Mouse (Mus musculus) midbrain, embryonic 11.5 days (tissue): ENCODE results near the gene Tanc1. TPM values are rescaled to one million over a fixed set of nuclear protein-coding genes. Genes with fewer than 3 reads are reported as not detected.

ENCODE experiments used
- ATAC-seq: fragments of 200-750 bp; cut with Nextera tagmentation; 2 replicates; pipeline ENCODE4 v1.8.0; 2017; ENCODE audit warnings: moderate TSS enrichment, moderate library complexity; ENCODE audit not compliant: low FRiP score
- DNase-seq: peaks from one replicate; pipeline ENCODE4 v3.0.0; 2015; ENCODE audit warnings: low spot score; ENCODE audit errors: missing footprints
- H3K27ac ChIP-seq: fragments of 300-500 bp; sonication (generic); 2 replicates; pipeline ENCODE4 v1.5.1; 2014; ENCODE audit warnings: low read depth, low read length
- H3K27me3 ChIP-seq: fragments of 300-500 bp; sonication (generic); 2 replicates; pipeline ENCODE4 v1.6.1; 2014; ENCODE audit warnings: mild to moderate bottlenecking, low read length, moderate library complexity, mixed read lengths; ENCODE audit not compliant: control insufficient read depth, insufficient read depth
- H3K36me3 ChIP-seq: fragments of 300-500 bp; sonication (generic); 2 replicates; pipeline ENCODE4 v1.6.1; 2014; ENCODE audit warnings: mild to moderate bottlenecking, low read length, moderate library complexity, mixed read lengths; ENCODE audit not compliant: control insufficient read depth, insufficient read depth
- H3K4me1 ChIP-seq: fragments of 300-500 bp; sonication (generic); 2 replicates; pipeline ENCODE4 v1.6.1; 2014; ENCODE audit warnings: low read length; ENCODE audit not compliant: control insufficient read depth, insufficient read depth
- H3K4me2 ChIP-seq: fragments of 300-500 bp; sonication (generic); 2 replicates; pipeline ENCODE4 v1.6.1; 2014; ENCODE audit warnings: mild to moderate bottlenecking, moderate library complexity
- H3K4me3 ChIP-seq: fragments of 300-500 bp; sonication (generic); 2 replicates; pipeline ENCODE4 v1.5.1; 2014; ENCODE audit warnings: low read depth, low read length
- H3K9ac ChIP-seq: fragments of 300-500 bp; sonication (generic); 2 replicates; pipeline ENCODE4 v1.6.1; 2014; ENCODE audit warnings: low read length
- H3K9me3 ChIP-seq: fragments of 300-500 bp; sonication (generic); 2 replicates; pipeline ENCODE4 v1.6.1; 2016; ENCODE audit warnings: low read length; ENCODE audit not compliant: control insufficient read depth
- WGBS: fragments of 180-500 bp; shearing (Covaris S2); extraction: QIAGEN DNeasy Blood & Tissue Kit; methylation state at CpG from one replicate; pipeline ENCODE4 v1.1.7; 2014; 5-methylcytosine and 5-hydroxymethylcytosine counted together
- polyA plus RNA-seq: library from polyadenylated mRNA; unstranded; fragments of >200 nt; fragmentation: Nextera tagmentation; extraction: Ambion mirVana; gene quantifications from 2 replicates; pipeline ENCODE4 v1.2.1, GENCODE M21; 2014

Tanc1 gene
- polyA plus RNA-seq, 1 experiment from 2014 or later: 6.7 TPM

GRCm38 (mm10) chr2:59637040-59637785 is 25.4 kb downstream of the Tanc1 start:
- H3K9ac ChIP-seq: no peak overlapping the region
- no peaks in the 10 kb centered on the region for H3K4me1 ChIP-seq
- no peak overlapping the region for H3K4me2 ChIP-seq
- 94% methylated on average over 18 of the region's 18 CpGs for WGBS
- H3K27ac ChIP-seq: no peak overlapping the region
- DNase-seq: no peak
- H3K36me3 ChIP-seq: no peaks in the 10 kb centered on the region
- H3K9me3 ChIP-seq: no peaks in the 10 kb centered on the region
- H3K4me3 ChIP-seq: no peak overlapping the region
- ATAC-seq: no peak
- H3K27me3 ChIP-seq: no peaks in the 10 kb centered on the region

- ATAC-seq: no peak
- no peaks in the 10 kb centered on the region for H3K9me3 ChIP-seq
- H3K9ac ChIP-seq: no peak overlapping the region
- H3K36me3 ChIP-seq: no peaks in the 10 kb centered on the region
- no peak overlapping the region for H3K27ac ChIP-seq
- H3K4me3 ChIP-seq: no peak overlapping the region
- 0 out of 2 replicates have a peak, but pooled peaks cover 2% of the 10 kb centered on the region for H3K4me1 ChIP-seq
- DNase-seq: no peak
- WGBS: 86% methylated on average over 8 of the region's 8 CpGs
- no peak overlapping the region for H3K4me2 ChIP-seq
- H3K27me3 ChIP-seq: peaks cover 15% of the 10 kb centered on the region
Observed at GRCm38 (mm10) chr2:59642722-59643121, 30.9 kb downstream of the Tanc1 start.

DNA sequence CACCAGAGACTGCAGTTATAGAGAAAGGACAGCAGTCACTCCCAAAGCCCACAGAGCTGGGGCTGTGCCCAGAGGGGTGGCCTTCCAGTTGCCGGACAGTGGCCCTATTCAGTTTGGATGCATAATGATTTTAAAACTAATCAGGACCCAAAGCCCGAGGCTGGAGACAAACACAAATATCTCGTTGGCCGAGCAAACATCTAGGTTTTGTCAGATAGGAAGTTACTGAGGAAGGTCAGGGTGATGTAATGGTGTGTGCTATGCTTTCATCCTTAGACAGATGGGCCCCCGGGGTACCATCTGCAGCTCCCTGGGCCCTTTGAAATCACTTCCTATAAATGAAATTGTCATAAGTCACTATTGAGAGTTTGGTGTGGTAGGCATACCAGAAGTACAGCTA is 33.0 kb downstream of the Tanc1 start:
- Histone ChIP-seq H3K27me3 (peaks cover 26% of the 10 kb centered on the region), H3K9me3 (no peaks in the 10 kb centered on the region), H3K9ac (no peak overlapping the region), H3K36me3 (no peaks in the 10 kb centered on the region), H3K27ac (no peak overlapping the region), H3K4me1 (peaks cover 6% of the 10 kb centered on the region), H3K4me3 (no peak overlapping the region), H3K4me2 (no peak overlapping the region)
- DNase-seq (no peak), ATAC-seq (no peak)
- WGBS: 65% methylated on average over 5 of the region's 5 CpGs

- no peaks in the 10 kb centered on the region for H3K9me3 ChIP-seq
- no peak overlapping the region for H3K4me2 ChIP-seq
- 76% methylated on average over 3 of the region's 3 CpGs for WGBS
- peaks cover 30% of the 10 kb centered on the region for H3K27me3 ChIP-seq
- H3K4me3 ChIP-seq: no peak overlapping the region
- no peaks in the 10 kb centered on the region for H3K36me3 ChIP-seq
- peaks cover 6% of the 10 kb centered on the region for H3K4me1 ChIP-seq
- no peak overlapping the region for H3K27ac ChIP-seq
- no peak for DNase-seq
- no peak for ATAC-seq
- H3K9ac ChIP-seq: no peak overlapping the region
Observed at GRCm38 (mm10) chr2:59645515-59645914, 33.7 kb downstream of the Tanc1 start.

- no peaks in the 10 kb centered on the region for H3K36me3 ChIP-seq
- peaks cover 38% of the 10 kb centered on the region for H3K27me3 ChIP-seq
- no peak overlapping the region for H3K27ac ChIP-seq
- H3K9ac ChIP-seq: no peak overlapping the region
- peaks cover 6% of the 10 kb centered on the region for H3K4me1 ChIP-seq
- WGBS: 88% methylated on average over 20 of the region's 20 CpGs
- ATAC-seq: no peak
- no peak for DNase-seq
- no peak overlapping the region for H3K4me3 ChIP-seq
- H3K9me3 ChIP-seq: no peaks in the 10 kb centered on the region
- no peak overlapping the region for H3K4me2 ChIP-seq
Observed at GRCm38 (mm10) chr2:59646740-59647390, 35.0 kb downstream of the Tanc1 start.

DNA sequence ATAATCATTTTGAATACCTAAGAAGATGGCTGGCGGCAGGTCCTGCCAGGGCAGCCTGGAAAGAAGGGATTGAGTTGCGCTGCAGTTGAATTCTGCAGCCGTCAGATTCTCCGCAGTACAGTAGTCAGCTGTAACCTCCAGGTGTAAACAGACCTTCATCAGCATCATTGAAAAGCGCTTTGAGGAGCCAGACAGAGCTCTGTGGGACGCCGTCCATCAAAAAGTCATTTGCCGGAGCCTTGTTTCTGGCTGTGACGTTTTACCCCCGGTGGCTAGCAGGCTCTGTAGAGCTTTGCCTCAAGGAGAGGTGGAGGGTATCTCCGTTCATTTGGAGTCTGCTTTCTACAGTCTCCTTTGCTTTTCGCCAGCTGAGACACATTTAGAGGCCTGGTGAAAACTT is 36.6 kb downstream of the Tanc1 start:
- H3K36me3 ChIP-seq: no peaks in the 10 kb centered on the region
- H3K4me2 ChIP-seq: peak overlapping the region; percentile 19; the same call in 1 of the 2 replicates
- H3K9me3 ChIP-seq: no peaks in the 10 kb centered on the region
- H3K27me3 ChIP-seq: peaks cover 42% of the 10 kb centered on the region
- H3K27ac ChIP-seq: no peak overlapping the region
- 6% methylated on average over 12 of the region's 12 CpGs for WGBS
- DNase-seq: peak; percentile 91
- H3K4me3 ChIP-seq: no peak overlapping the region
- ATAC-seq: no peak
- H3K4me1 ChIP-seq: peaks cover 8% of the 10 kb centered on the region
- no peak overlapping the region for H3K9ac ChIP-seq

DNA sequence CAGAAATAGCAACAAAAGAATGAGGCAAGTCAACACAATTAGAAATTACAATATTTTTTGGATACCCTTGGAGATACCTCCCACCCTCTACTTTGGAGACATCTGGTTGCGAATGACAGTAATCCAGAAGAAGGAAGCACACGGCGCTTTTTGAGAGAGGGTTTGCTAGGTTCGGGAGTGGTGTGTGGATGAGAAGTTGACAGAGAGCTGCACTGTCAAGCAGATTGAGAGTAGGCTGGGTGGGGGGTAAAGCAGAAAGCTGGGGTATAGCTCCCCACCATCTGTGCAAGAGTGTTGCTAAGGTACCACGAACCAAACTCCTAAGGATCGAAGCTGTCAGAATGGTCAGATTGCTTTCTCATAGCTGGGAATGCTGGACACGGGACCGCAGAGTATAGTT is 40.0 kb downstream of the Tanc1 start:
- Histone ChIP-seq H3K9ac (no peak overlapping the region), H3K4me3 (no peak overlapping the region), H3K4me1 (peaks cover 8% of the 10 kb centered on the region), H3K9me3 (no peaks in the 10 kb centered on the region), H3K27ac (no peak overlapping the region), H3K36me3 (no peaks in the 10 kb centered on the region), H3K27me3 (peaks cover 48% of the 10 kb centered on the region), H3K4me2 (no peak overlapping the region)
- no peak for ATAC-seq
- WGBS: 97% methylated on average over 8 of the region's 8 CpGs
- DNase-seq: no peak

DNA sequence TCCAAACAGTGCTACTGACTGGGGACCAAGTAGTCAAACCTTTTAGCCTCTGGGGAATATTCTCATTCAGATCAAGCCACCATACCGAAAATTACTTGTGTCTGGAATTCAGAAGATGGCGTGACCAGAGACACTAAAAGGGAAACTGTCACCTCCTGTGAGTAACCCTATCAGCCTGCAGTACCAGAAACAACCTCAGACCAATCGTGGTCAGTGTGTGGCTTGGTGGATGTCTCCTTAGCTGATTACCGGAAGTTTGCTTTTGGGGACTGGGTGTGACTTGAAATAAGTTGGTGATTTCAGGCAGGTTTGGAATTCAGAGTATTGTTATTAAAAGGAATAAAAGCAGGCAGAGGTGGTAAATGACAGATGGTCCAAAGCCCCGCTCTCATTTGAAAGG is 40.9 kb downstream of the Tanc1 start:
- Histone ChIP-seq H3K27me3 (peaks cover 39% of the 10 kb centered on the region), H3K4me3 (no peak overlapping the region), H3K4me2 (no peak overlapping the region), H3K4me1 (peaks cover 8% of the 10 kb centered on the region), H3K9ac (no peak overlapping the region), H3K36me3 (no peaks in the 10 kb centered on the region), H3K27ac (no peak overlapping the region), H3K9me3 (no peaks in the 10 kb centered on the region)
- ATAC-seq (no peak), DNase-seq (no peak)
- 76% methylated on average over 5 of the region's 5 CpGs for WGBS

DNA sequence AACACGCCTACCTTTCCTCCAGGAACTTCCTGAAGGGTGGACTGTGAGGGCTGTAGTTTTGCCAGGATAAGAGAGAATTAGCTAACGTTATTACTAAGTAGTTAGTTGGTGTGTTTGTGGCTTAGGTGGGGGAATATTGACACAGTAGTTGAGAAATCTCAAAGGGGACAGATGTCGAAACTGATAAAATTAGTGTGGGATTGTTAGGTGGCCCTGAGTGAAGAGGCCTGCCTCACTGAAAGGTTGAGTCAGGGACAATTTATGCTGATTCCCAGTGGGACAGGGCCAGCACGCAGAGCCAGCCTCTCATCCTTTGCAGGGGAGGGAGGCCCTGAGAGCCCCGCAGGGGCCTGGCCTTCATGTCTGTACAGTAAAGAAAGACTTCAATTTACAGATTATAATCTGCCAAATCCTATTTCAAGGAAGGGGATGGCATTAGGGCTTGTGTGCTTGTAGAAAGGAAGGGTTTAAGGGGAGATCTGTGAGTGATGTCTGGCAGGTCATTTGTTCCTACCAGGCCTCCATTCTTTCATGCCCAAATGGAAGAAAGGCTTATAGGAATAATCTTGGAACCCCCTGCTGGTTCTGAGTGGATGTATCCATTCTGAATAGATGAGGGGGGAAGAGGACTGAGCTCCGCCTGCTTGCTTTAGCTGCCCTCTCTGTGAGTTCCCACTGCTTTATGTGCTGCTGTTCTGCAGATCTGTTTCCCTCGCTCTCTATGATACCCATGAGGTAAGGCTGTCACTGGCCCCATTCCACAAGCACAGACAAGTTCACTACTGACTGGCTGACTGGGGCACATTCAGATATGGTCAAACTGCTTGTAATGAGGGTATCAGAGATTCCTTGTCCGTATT is 41.7 kb downstream of the Tanc1 start:
- peaks cover 6% of the 10 kb centered on the region for H3K4me1 ChIP-seq
- no peak overlapping the region for H3K9ac ChIP-seq
- 28% methylated on average over 8 of the region's 8 CpGs for WGBS
- no peaks in the 10 kb centered on the region for H3K36me3 ChIP-seq
- peak; percentile 86 for ATAC-seq
- H3K27ac ChIP-seq: no peak overlapping the region
- peak; percentile 92 for DNase-seq
- peaks cover 37% of the 10 kb centered on the region for H3K27me3 ChIP-seq
- no peak overlapping the region for H3K4me2 ChIP-seq
- no peak overlapping the region for H3K4me3 ChIP-seq
- H3K9me3 ChIP-seq: no peaks in the 10 kb centered on the region
